Mouse (Mus musculus) ovary, postnatal 14 days (tissue): ENCODE data around the gene Lcat.
"Not testable (repeated sequence)": the region's sequence is repeated elsewhere in the genome, so short reads cannot be mapped to it uniquely, and the experiment has no call there.

Experiments used
- DNase-seq: peaks from one replicate; pipeline ENCODE4 v3.0.0; 2022; ENCODE audit warnings: low spot score

The Lcat gene

DNA sequence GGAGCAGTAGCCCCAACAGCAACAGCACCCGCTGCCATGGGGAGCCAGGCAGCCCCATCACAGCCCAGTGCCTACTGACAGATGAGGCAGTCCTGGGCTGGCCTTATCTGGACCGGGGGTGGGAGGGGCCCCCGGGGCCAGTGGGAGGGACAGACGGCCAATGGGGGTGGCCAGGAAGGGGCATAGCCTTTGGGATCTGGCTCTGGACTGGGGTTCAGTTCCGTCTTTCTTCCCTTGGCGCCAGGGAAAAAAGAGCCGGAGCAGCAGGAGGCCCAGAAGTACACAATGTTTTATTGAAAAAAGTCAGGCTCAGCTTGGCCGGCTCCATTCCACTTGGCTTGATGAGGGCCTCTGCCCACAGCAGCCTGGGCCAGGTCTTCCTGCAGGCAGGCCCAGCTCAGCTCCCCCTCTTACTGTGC, at the start of gene Lcat:
Lcat (minus strand) TSS at position 62 of the 419 bp plus-strand sequence.
- DNase-seq = no peak

DNA sequence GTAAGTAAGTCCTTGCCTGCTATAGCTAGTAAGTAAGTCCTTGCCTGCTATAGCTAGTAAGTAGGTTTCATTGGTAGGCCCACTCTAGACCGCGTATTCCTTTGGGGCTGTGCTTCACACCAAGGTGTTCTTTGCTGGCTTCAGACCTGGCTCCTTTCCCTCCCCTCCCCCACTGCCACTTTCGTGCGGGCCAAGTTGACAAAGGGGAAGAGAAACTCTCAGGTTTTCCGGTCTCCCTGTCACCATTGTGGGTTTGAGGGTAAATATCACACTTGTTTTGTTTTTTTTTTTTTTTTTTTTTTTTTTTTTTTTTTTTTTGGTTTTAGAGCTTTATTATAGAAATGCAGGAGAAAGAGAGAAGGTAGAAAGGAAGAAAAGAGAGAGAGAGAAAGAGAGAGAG, 49.3 kb upstream of the Lcat start:
- DNase-seq = no peak

DNA sequence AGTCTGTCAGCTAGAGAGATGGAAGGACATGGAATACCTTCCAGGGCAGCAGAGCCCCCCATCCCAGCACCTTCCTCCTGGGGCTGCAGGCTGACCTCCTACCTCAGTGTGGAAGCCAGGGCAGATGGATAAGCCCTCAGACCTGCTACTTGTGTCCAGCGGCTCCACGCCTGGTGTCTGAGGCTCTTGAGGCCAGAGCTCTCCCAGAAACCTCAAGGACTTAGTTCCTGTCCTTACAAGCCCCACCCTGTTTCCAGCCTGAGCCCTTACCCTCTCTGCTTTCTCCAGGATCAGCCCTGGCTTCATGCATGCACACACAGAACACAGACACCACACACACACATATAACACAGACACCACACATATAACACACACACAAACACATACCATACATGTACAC, 48.4 kb upstream of the Lcat start:
- DNase-seq = no peak

DNA sequence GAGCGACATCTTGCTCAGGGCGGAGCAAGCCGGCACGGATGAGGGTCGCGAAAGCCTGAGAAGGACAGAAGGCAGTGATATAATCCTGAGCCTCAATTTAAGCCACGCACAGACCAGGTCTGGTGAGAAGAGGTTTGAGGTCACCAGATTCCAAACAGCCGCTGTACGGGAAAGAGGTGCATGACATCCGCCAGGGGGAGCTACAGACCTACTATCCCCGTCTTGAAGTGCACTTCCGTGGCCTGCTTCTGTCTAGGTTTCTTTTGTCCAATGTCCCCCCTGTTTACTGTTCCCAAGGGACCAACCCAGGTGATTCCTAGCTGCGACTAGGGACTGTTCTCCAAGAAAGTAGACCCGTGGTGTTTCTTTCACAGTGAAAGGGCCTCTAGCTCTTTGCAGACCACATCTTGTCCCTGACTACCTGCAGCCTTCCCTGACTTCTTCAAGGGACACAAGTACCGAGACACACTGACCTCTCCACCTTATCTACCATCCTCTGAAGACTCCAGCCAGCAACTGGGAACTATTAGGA, 47.7 kb upstream of the Lcat start, which contains the start of gene Dus2:
Dus2 (plus strand) TSS at position 482 of the 532 bp plus-strand sequence.
- DNase-seq = peak; percentile 79

DNA sequence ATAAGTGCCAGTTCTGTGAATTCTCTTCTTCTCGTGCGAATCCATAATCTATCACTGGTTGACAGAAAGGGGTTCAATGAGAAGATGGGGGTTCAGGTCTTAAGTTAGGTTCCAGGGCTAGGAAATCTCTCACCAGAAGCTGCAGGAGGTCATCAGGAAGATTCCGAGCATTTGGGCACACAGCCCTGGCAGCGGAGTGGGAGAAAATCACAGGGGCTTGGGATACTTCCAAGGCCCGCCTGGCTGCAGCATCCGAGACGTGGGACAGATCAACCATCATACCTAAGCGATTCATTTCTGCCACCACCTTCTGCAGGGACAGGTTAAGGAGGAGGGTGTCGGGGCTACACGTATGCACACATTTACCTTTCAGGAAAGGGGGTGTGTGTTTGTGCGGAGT, 45.4 kb upstream of the Lcat start:
- DNase-seq = no peak

DNA sequence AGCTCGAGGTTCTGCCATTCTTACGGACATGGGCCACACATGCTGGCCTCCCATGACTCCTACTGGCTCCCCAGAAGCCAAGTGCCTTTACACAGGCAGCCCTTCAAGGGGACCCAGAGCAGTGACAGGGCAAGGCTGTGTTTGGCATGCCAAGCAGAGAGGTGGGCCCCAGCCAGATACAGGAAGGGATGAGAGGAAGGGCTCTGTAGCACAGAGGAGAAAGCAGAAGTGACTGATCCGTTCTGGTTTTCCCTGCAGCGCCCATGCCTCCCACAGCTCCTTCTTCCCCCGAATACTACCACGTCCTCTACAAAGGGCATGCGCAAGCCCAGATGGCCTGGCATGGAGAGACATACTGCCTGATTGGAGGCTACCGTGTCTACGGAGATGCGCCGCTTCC, 40.2 kb upstream of the Lcat start:
- DNase-seq = not testable (repeated sequence)

DNA sequence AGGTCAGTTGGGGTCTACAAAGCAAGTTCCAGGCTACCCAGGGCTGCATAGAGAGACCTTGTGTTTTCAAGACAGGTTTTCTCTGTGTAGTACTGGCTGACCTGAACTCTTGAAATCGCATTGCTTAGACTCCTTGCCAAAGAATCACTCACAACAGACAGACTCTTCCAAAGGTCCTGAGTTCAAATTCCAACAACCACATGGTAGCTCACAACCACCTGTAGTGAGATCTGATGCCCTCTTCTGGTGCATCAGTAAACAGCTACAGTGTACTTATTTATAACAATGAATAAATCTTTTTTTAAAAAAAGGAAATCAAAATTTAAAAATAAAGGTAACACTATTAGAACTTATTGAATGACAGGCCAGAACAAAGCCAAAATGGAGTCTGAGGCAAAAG, 38.0 kb upstream of the Lcat start:
- DNase-seq = no peak

DNA sequence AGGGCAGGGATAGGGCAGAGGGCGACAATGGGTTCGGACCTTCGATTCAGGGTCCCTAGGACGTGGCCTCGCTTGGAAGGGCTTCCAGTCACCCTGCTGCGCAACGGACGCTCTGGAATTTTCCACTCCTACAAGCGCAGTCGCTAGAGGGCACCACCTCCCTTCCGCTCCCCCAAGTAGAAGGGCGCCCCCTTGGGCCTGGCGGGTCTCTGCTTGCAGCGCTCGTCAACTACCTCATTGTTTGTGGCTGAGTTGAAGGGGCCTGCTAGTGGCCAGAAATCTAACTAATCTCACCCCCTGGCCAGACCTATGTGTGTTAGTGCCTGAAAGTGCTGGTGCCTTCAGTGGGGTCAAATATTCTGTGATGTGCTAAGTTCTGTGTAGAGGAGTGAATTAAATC, 36.1 kb upstream of the Lcat start, which contains the start of gene Dpep3:
Dpep3 (minus strand) TSS at position 105 of the 400 bp plus-strand sequence.
- DNase-seq = no peak

DNA sequence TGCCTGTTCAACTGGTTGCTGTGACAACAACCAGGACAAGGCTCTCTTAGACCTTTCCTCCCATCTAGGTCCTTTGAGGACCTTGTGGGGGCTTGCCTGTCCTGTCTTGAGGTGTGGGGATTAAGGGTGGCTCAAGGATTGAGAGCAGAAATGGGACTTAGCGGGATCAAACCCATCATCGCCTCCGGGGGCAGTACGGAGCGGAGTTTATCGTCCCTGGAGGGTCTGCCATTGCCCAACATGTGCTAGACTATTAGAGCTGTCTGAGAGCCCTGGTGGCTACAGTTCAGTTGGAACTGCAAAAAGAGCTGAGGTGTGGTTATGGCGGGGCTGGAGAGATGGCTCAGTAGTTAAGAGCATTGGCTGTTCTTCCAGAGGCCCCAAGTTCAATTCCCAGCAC, 32.2 kb upstream of the Lcat start:
- DNase-seq = no peak

DNA sequence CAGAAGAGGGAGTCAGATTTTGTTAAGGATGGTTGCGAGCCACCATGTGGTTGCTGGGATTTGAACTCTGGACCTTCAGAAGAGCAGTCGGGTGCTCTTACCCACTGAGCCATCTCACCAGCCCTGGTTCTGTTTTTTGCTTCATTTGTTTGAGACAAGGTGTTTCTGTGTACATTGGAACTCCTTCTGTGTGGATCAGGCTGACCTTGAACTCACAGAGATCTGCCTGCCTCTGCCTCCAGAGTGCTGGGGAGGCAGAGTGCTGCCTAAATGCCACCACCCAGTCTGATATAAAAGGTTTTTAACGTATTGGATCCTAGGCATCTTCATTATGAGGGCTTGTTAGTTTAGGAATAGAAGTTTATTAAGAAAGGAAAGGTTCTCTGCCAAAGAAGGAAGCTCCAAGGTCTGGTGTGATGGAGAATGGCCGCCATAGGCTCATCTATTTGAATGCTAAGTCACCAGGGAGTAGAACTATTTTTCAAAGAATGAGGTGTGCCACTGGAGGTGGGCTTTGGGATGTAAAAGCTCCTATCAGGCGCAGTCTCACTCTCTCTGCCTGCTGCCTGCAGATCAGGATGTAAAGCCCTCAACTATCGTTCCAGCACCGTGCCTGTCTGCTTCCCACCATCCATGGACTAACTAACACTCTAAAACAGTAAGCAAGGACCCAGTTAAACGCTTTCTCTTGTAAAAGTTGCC, 28.0 kb upstream of the Lcat start:
- DNase-seq = no peak

DNA sequence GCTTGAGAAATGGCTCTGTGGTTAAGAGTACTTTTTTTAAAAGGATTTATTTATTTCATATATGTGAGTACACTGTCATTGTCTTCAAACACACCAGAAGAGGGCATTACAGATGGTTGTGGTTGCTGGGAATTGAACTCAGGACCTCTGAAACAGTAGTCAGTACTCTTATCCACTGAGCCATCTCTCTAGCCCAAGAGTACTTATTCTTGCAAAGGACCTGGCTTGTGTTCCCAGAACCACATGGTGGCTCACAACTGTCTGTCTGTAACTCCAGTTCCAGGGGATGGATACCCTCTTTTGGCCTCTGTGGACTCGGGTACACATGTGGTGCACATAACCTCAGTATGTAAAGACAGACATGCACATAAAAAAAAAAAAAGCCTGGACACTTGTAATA, 26.2 kb upstream of the Lcat start:
- no peak for DNase-seq

DNA sequence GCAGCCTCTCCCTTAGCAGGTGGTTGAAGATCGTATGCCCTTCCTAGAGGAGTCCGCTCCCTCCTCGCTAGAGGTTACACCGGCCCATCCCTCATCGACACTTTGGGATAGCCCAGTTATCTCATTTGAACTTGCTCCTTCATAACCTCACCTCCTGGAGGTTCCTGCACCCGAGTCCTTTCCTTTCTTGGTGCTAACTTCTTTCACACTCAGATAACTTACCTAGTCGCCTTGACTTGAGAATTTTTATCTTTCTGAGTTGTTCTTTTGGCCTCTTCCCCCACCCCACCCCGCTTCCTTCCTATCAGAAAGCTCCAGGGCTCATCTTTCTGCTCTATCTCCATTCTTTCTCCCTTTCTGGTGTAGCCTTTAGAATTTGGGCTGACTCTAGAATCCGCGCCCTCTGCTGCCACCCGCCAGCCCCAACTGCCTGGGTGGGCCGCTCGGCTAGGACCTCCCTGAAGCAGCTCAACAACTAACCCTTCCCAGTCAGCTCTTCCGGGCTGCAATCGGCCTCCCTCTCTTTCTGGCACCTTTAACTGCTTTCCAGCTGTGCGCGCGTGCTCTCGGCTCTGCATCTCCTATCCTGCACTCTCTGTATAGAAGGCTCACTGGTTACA, 23.6 kb upstream of the Lcat start:
- DNase-seq = peak; percentile 37

DNA sequence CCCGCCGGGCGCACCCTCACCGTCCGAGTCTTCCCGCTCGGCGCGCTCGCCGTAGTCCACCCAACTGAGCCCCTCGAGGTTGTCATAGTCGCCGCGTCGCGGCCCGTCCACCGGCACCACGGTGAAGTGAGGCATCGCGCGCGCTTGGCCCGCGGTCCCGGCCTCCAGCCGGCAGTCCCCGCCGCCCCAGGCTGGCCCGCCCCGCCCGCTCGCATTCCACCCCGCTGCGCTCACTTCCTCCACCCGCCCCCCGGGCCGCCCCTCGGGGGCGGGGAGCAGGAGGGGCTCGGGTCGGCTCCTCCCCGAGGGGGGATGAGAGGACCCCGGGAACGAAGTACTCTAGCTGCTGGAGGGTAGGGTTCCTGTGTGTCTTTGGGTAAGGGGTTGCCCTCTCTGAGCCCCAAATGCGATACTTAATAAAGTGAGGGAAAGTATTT, 22.7 kb upstream of the Lcat start, which contains the start of gene Slc12a4:
Slc12a4 (minus strand) TSS at position 193 of the 437 bp plus-strand sequence.
- DNase-seq = peak; percentile 68

DNA sequence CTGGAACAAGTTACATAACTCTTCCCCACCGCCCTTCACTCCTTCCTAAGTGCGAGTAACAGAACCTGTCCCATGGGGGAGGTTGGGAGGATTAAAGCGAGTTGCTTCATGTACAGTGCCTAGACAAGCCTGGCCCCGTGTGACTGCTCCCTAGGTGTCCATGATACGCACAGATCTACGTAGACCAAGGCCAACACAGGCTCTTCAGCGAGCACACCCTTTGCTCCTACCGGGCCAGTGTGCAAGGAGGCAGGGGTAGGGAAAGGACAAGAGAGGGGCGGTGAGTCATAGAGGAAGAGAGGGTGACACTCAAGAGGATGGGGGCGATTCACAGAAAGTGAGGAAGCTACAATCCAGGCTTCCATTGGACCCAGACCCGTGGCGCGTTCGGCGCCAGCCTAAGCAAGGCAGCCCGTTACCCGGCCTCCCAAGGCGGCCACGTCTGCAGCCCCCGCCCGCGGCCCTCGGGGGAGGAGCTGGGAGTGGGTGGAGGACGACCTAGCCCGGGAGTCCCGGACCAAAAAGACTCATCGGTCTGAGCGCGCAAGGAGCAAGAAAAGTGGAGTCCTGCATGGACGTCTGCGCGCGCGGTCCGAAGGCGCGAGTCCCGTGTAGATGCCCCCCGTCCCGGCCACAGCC, 22.2 kb upstream of the Lcat start:
- peak; percentile 29 for DNase-seq

DNA sequence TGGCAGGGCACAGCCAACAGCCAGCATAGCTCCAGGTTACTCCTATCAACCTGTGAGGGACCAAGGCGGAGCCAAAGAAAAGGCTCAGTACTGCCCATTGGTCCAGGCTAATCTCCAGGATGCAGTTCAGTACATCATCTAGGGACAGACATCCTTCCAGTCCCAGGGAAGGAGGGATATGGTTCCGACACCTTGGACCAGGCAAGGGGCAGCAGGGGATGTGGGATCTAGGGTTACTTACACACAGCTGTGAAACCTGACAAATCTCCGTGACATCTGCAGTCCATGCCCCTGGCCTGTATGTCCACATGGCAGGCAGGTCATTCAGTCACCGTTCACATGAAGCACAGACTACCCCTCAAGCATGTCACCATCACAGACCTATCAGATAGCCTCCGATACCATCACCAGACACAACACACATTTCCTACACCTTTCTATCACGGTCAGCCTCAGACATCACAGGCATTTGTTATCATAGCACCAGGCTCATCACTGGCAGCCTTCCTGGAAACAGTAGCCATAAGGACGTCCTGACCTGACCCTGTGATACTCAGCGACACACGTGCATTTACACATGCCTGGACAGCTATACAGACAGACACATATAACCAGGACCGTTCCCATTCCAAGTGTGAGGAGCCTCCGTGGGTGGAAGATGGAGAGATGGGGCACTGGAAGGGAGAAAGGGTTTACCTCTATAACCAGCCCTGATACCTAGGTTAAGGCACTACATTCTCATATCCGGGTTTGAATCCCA, 21.5 kb upstream of the Lcat start:
- DNase-seq = no peak

DNA sequence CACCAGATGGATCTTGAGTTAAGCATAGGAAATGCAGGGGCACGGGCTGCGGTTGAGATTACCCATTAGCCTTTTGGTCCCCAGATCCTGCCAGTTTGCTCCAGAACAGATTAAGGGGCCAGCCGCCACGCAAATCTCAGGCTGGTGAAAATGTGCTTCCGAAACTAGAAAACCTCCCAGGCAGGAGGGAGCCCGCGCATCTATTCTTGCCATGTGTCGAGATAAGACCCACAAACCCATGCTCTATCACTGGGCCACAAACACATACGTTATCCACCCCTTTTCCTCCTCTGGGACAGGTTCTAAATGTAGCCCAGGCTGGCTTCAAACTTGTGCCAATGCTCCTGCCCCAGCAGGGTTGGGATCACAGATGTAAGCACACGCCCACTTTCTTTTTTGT, 18.4 kb upstream of the Lcat start:
- no peak for DNase-seq

DNA sequence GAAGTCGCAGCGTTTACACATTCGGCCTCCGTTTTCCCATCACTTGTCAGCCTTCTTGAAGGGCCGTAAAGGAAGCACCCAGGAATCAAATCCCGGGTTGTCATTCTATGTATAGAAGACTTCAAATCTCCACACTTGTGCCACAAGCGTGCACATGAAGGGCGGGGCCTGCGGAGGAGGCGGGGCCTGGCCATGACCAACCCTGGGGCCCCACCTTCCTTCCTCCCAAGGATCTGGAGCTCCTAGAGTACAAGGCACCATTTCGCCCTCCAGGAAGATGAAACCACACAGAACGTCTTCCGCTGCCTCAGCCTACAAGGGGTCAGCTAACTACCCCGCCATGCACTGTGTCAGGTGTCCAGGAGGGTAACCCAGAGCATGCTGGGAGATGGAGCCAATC, 17.9 kb upstream of the Lcat start:
- DNase-seq = no peak

DNA sequence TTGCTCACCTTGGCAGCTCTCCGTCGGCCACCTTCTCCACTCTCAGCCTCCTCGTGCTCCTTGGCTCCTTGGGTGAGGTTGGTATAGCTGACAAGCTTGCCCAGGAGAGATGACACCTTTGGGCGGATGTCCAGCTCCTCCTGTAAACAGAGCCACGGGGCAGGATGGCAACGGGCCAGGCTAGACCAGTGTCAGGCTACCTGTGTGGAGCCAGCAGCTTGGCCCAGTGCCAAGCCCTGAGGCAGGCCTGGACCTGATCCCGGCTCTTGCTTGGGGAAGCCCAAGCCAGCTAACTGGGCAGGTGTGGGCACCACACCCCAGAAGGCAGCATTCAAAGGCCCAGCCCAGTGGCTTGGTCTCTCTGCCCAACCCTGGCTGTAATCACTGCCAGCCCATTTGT, 16.2 kb upstream of the Lcat start:
- peak; percentile 45 for DNase-seq

DNA sequence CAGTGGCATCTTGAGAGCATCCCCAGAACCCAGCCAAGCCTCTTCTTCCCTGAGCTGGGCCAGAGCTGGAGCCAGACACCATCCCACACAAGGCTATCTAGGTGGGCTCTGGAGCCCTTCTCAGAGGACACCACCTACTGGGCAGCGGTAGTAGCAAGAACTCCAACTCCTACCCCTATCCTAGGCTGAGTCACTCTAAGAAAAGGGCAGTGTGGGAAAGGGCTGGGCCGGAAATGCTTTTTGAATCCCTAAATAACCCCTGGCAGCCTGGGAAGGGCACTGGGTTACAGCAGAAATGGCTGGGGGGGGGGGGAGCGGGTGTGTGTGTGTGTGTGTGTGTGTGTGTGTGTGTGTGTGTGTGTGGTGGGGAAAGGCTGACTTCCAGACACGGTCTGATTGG, 14.6 kb upstream of the Lcat start:
- no peak for DNase-seq

DNA sequence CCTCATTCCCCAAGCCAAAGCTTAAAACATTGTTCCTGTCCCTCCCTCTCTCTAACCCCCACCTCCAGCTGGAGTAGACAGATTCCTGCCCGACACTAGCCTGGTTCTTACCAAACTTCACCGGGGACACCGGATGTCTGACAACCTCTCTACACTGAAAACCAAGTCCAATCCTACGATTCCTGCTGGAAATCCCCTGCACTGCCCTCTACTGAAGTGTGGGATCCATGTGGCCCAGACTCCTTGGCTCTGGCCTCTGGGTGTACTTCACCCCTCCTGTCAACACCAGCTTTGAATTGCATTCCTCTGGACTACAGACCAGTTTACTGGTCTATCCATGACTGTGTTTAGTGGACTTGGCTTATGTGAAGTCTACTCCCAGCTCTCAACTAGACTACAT, 13.4 kb upstream of the Lcat start:
- DNase-seq = no peak

DNA sequence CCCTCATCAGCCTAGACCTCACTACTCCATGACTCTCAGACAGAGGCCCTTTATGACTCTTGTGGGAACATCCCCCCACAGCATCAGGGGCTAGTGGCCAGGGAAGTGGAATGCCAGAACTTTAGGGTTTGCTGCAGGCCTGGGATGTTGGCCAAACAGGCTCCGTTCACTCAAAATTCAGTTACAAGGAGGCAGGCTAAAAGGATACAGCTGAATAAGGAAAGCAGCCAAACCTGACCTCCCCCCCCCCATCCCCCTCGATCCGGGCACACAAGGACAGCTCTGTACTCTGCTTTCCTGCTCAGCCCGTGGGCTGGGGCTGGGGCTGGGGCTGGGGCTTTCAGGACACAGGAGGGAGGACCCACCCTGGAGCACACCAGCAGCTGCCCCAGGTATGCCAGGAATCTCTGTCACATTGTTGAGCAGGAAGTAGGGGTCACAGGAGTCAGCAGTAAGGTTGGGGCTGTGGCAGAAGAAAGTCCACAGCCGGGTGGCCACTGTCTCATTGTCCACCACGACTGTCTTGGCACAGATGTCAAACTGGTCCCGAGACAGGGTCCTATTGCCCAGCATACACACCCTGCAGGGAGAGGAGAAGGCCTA, 8.0 kb upstream of the Lcat start:
- DNase-seq = no peak

DNA sequence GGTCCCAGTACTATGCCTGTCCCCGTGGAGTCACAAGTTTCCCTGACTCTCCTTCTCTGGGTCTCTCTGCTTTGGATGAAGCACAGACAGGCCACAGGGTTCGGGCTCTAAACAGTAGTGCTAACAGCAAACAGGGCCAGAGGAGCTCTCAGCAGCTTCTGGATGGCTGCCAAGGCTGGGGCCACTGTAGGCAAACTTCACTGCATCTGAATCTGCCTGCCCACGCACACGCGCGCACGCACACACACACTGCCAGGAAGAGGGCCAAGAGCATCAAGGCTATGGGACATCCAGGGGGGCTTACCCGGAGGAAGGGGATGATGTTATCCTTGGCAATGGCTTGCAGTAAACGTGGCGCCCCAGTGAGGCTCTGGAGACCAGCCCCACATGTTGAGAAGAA, 6.2 kb upstream of the Lcat start:
- peak; percentile 62 for DNase-seq
